Mouse (Mus musculus): ENCODE data around the gene C1rb. TPM values are rescaled to one million over a fixed set of nuclear protein-coding genes. Genes with fewer than 3 reads are reported as not detected.
"Not testable (repeated sequence)": the region's sequence is repeated elsewhere in the genome, so short reads cannot be mapped to it uniquely, and the experiment has no call there.

The C1rb gene
- total RNA-seq, 1 experiment: not detected

- Histone ChIP-seq H3K27ac (ENCODE audit: insufficient read depth, low read depth, low read length, poor library complexity, severe bottlenecking) (no peak overlapping the region), H3K4me3 (ENCODE audit: insufficient read depth in 1 of 2, low read depth in 1 of 2, low read length in 2 of 2, poor library complexity in 1 of 2, severe bottlenecking in 1 of 2) (no peak overlapping the region), H3K9ac (ENCODE audit: insufficient read depth, low read depth, low read length, poor library complexity, severe bottlenecking) (no peak overlapping the region), H3K4me1 (ENCODE audit: control insufficient read depth in 2 of 2, insufficient read depth in 2 of 2, low read length in 2 of 2, poor library complexity in 1 of 2) (peaks cover 0 to 2% of the 10 kb centered on the region in 2 experiments; a peak in 1 of 4 replicates), H3K9me3 (ENCODE audit: control insufficient read depth, insufficient read depth, low read depth, low read length) (no peaks in the 10 kb centered on the region), H3K36me3 (ENCODE audit: control insufficient read depth, insufficient read depth, low read length, poor library complexity, severe bottlenecking) (no peaks in the 10 kb centered on the region)
- in situ Hi-C loops (cut with MboI; ENCODE audit: low sequenced_read_pairs in 2 of 2, unreplicated experiment in 2 of 2): no loop called here
- TF ChIP-seq ZNF384 (IDR thresholded peaks at IDR 0.05; ENCODE audit: low read depth, low read length) (no peak), MAFK (IDR thresholded peaks at IDR 0.05; ENCODE audit: insufficient read depth, low read depth, low read length) (no peak), CHD2 (IDR thresholded peaks at IDR 0.05; ENCODE audit: low read depth, low read length) (no peak), ZC3H11A (IDR thresholded peaks at IDR 0.05; ENCODE audit: borderline replicate concordance, low read depth, low read length) (no peak), HCFC1 (IDR thresholded peaks at IDR 0.05; ENCODE audit: borderline replicate concordance, insufficient read depth, low read length) (no peak)
- no peak for DNase-seq (ENCODE audit: low read depth, low spot score)
Observed at GRCm38 (mm10) chr6:124544466-124544865, 25.6 kb upstream of the C1rb start.

- in situ Hi-C loops (cut with MboI; ENCODE audit: low sequenced_read_pairs in 2 of 2, unreplicated experiment in 2 of 2): no loop called here
Observed at GRCm38 (mm10) chr6:124545425-124545824, 24.7 kb upstream of the C1rb start.

GRCm38 (mm10) chr6:124547979-124548378 lies 22.1 kb upstream of the C1rb start:
- DNase-seq (ENCODE audit: low read depth, low spot score); H3K36me3 ChIP-seq (ENCODE audit: control insufficient read depth, insufficient read depth, low read length, poor library complexity, severe bottlenecking); H3K27ac ChIP-seq (ENCODE audit: insufficient read depth, low read depth, low read length, poor library complexity, severe bottlenecking); H3K9ac ChIP-seq (ENCODE audit: insufficient read depth, low read depth, low read length, poor library complexity, severe bottlenecking); in situ Hi-C loops (cut with MboI; ENCODE audit: low sequenced_read_pairs in 2 of 2, unreplicated experiment in 2 of 2); H3K4me1 ChIP-seq (ENCODE audit: control insufficient read depth in 2 of 2, insufficient read depth in 2 of 2, low read length in 2 of 2, poor library complexity in 1 of 2); H3K9me3 ChIP-seq (ENCODE audit: control insufficient read depth, insufficient read depth, low read depth, low read length); H3K4me3 ChIP-seq (ENCODE audit: insufficient read depth in 1 of 2, low read depth in 1 of 2, low read length in 2 of 2, poor library complexity in 1 of 2, severe bottlenecking in 1 of 2): not testable (repeated sequence)

More at GRCm38 (mm10) chr6:124545425-124545824, 24.7 kb upstream of the C1rb start:
- Histone ChIP-seq H3K4me1 (ENCODE audit: control insufficient read depth in 2 of 2, insufficient read depth in 2 of 2, low read length in 2 of 2, poor library complexity in 1 of 2) (peaks cover 0 to 2% of the 10 kb centered on the region in 2 experiments; a peak in 1 of 4 replicates), H3K27ac (ENCODE audit: insufficient read depth, low read depth, low read length, poor library complexity, severe bottlenecking) (no peak overlapping the region), H3K36me3 (ENCODE audit: control insufficient read depth, insufficient read depth, low read length, poor library complexity, severe bottlenecking) (no peaks in the 10 kb centered on the region), H3K9ac (ENCODE audit: insufficient read depth, low read depth, low read length, poor library complexity, severe bottlenecking) (no peak overlapping the region), H3K4me3 (ENCODE audit: insufficient read depth in 1 of 2, low read depth in 1 of 2, low read length in 2 of 2, poor library complexity in 1 of 2, severe bottlenecking in 1 of 2) (no peak overlapping the region), H3K9me3 (ENCODE audit: control insufficient read depth, insufficient read depth, low read depth, low read length) (no peaks in the 10 kb centered on the region)
- TF ChIP-seq MAFK (IDR thresholded peaks at IDR 0.05; ENCODE audit: insufficient read depth, low read depth, low read length): no peak
- no peak for TF ChIP-seq CHD2 (IDR thresholded peaks at IDR 0.05; ENCODE audit: low read depth, low read length)
- TF ChIP-seq ZC3H11A (IDR thresholded peaks at IDR 0.05; ENCODE audit: borderline replicate concordance, low read depth, low read length): no peak
- TF ChIP-seq ZNF384 (IDR thresholded peaks at IDR 0.05; ENCODE audit: low read depth, low read length): no peak
- TF ChIP-seq HCFC1 (IDR thresholded peaks at IDR 0.05; ENCODE audit: borderline replicate concordance, insufficient read depth, low read length): no peak
- no peak for DNase-seq (ENCODE audit: low read depth, low spot score)

- no peaks in the 10 kb centered on the region for H3K4me1 ChIP-seq (ENCODE audit: control insufficient read depth in 2 of 2, insufficient read depth in 2 of 2, low read length in 2 of 2, poor library complexity in 1 of 2)
- no peaks in the 10 kb centered on the region for H3K36me3 ChIP-seq (ENCODE audit: control insufficient read depth, insufficient read depth, low read length, poor library complexity, severe bottlenecking)
- DNase-seq (ENCODE audit: low read depth, low spot score): no peak
- H3K9ac ChIP-seq (ENCODE audit: insufficient read depth, low read depth, low read length, poor library complexity, severe bottlenecking): no peak overlapping the region
- in situ Hi-C loops (cut with MboI; ENCODE audit: low sequenced_read_pairs in 2 of 2, unreplicated experiment in 2 of 2): no loop called here
- TF ChIP-seq MAFK (IDR thresholded peaks at IDR 0.05; ENCODE audit: insufficient read depth, low read depth, low read length): no peak
- TF ChIP-seq HCFC1 (IDR thresholded peaks at IDR 0.05; ENCODE audit: borderline replicate concordance, insufficient read depth, low read length): no peak
- no peak for TF ChIP-seq CHD2 (IDR thresholded peaks at IDR 0.05; ENCODE audit: low read depth, low read length)
- no peak for TF ChIP-seq ZC3H11A (IDR thresholded peaks at IDR 0.05; ENCODE audit: borderline replicate concordance, low read depth, low read length)
- TF ChIP-seq ZNF384 (IDR thresholded peaks at IDR 0.05; ENCODE audit: low read depth, low read length): no peak
- H3K9me3 ChIP-seq (ENCODE audit: control insufficient read depth, insufficient read depth, low read depth, low read length): no peaks in the 10 kb centered on the region
- H3K27ac ChIP-seq (ENCODE audit: insufficient read depth, low read depth, low read length, poor library complexity, severe bottlenecking): no peak overlapping the region
- H3K4me3 ChIP-seq (ENCODE audit: insufficient read depth in 1 of 2, low read depth in 1 of 2, low read length in 2 of 2, poor library complexity in 1 of 2, severe bottlenecking in 1 of 2): no peak overlapping the region
Observed at GRCm38 (mm10) chr6:124549023-124549550, 21.0 kb upstream of the C1rb start.

GRCm38 (mm10) chr6:124552766-124553165 lies 17.3 kb upstream of the C1rb start:
- H3K9me3 ChIP-seq (ENCODE audit: control insufficient read depth, insufficient read depth, low read depth, low read length): no peaks in the 10 kb centered on the region
- H3K36me3 ChIP-seq (ENCODE audit: control insufficient read depth, insufficient read depth, low read length, poor library complexity, severe bottlenecking): no peaks in the 10 kb centered on the region
- TF ChIP-seq CHD2 (IDR thresholded peaks at IDR 0.05; ENCODE audit: low read depth, low read length): no peak
- H3K27ac ChIP-seq (ENCODE audit: insufficient read depth, low read depth, low read length, poor library complexity, severe bottlenecking): peak overlapping the region; percentile 16; the same call in 1 of the 2 replicates
- peak overlapping the region; percentile 73 for H3K9ac ChIP-seq (ENCODE audit: insufficient read depth, low read depth, low read length, poor library complexity, severe bottlenecking)
- in situ Hi-C loops (cut with MboI; ENCODE audit: low sequenced_read_pairs in 2 of 2, unreplicated experiment in 2 of 2): no loop called here
- peak; percentile 47 for DNase-seq (ENCODE audit: low read depth, low spot score)
- H3K4me1 ChIP-seq (ENCODE audit: control insufficient read depth in 2 of 2, insufficient read depth in 2 of 2, low read length in 2 of 2, poor library complexity in 1 of 2): no peaks in the 10 kb centered on the region
- peak overlapping the region; percentile 74 to 90 for H3K4me3 ChIP-seq (ENCODE audit: insufficient read depth in 1 of 2, low read depth in 1 of 2, low read length in 2 of 2, poor library complexity in 1 of 2, severe bottlenecking in 1 of 2)

- H3K27ac ChIP-seq (ENCODE audit: insufficient read depth, low read depth, low read length, poor library complexity, severe bottlenecking); DNase-seq (ENCODE audit: low read depth, low spot score); in situ Hi-C loops (cut with MboI; ENCODE audit: low sequenced_read_pairs in 2 of 2, unreplicated experiment in 2 of 2); H3K4me1 ChIP-seq (ENCODE audit: control insufficient read depth in 2 of 2, insufficient read depth in 2 of 2, low read length in 2 of 2, poor library complexity in 1 of 2); H3K9ac ChIP-seq (ENCODE audit: insufficient read depth, low read depth, low read length, poor library complexity, severe bottlenecking); H3K36me3 ChIP-seq (ENCODE audit: control insufficient read depth, insufficient read depth, low read length, poor library complexity, severe bottlenecking); H3K9me3 ChIP-seq (ENCODE audit: control insufficient read depth, insufficient read depth, low read depth, low read length); H3K4me3 ChIP-seq (ENCODE audit: insufficient read depth in 1 of 2, low read depth in 1 of 2, low read length in 2 of 2, poor library complexity in 1 of 2, severe bottlenecking in 1 of 2): not testable (repeated sequence)
Observed at GRCm38 (mm10) chr6:124555956-124556355, 14.1 kb upstream of the C1rb start.

GRCm38 (mm10) chr6:124561156-124561555 lies 8.9 kb upstream of the C1rb start:
- DNase-seq (ENCODE audit: low read depth, low spot score); H3K9me3 ChIP-seq (ENCODE audit: control insufficient read depth, insufficient read depth, low read depth, low read length); H3K9ac ChIP-seq (ENCODE audit: insufficient read depth, low read depth, low read length, poor library complexity, severe bottlenecking); in situ Hi-C loops (cut with MboI; ENCODE audit: low sequenced_read_pairs in 2 of 2, unreplicated experiment in 2 of 2); H3K27ac ChIP-seq (ENCODE audit: insufficient read depth, low read depth, low read length, poor library complexity, severe bottlenecking); H3K4me3 ChIP-seq (ENCODE audit: insufficient read depth in 1 of 2, low read depth in 1 of 2, low read length in 2 of 2, poor library complexity in 1 of 2, severe bottlenecking in 1 of 2); H3K36me3 ChIP-seq (ENCODE audit: control insufficient read depth, insufficient read depth, low read length, poor library complexity, severe bottlenecking); H3K4me1 ChIP-seq (ENCODE audit: control insufficient read depth in 2 of 2, insufficient read depth in 2 of 2, low read length in 2 of 2, poor library complexity in 1 of 2): not testable (repeated sequence)

Data from ES-E14 (cell line).